Mouse (Mus musculus) liver, adult 2 months (tissue): ENCODE data around the gene Dnah2. TPM values are rescaled to one million over a fixed set of nuclear protein-coding genes. Genes with fewer than 3 reads are reported as not detected.
A peak's percentile ranks its signal among the peaks of the same experiment; 100 is the strongest.
"Not testable (repeated sequence)": the region's sequence is repeated elsewhere in the genome, so short reads cannot be mapped to it uniquely, and the experiment has no call there.

Source experiments
- DNase-seq: peaks from one replicate; pipeline ENCODE4 v3.0.0-alpha.2; 2011; ENCODE audit warnings: low read depth, low spot score; ENCODE audit errors: extremely low read depth
- H3K27ac ChIP-seq: fragments of 200-500 bp; replicated peaks from 2 replicates; pipeline ENCODE4 v1.5.1; 2012; ENCODE audit warnings: low read depth, mild to moderate bottlenecking, control low read depth, inconsistent platforms, low read length; ENCODE audit not compliant: insufficient read depth
- H3K27me3 ChIP-seq: fragments of 200-500 bp; 2 replicates; pipeline ENCODE4 v1.6.1; 2012; ENCODE audit warnings: mild to moderate bottlenecking, moderate library complexity, low read length, inconsistent platforms; ENCODE audit not compliant: control insufficient read depth, insufficient read depth
- H3K36me3 ChIP-seq: fragments of 200-500 bp; 2 replicates; pipeline ENCODE4 v1.6.1; 2012; ENCODE audit warnings: low read length, inconsistent platforms; ENCODE audit not compliant: control insufficient read depth, insufficient read depth
- H3K4me1 ChIP-seq: fragments of 200-500 bp; 2 replicates; pipeline ENCODE4 v1.6.1; 2011; ENCODE audit warnings: low read length; ENCODE audit not compliant: control insufficient read depth, insufficient read depth
- H3K4me3 ChIP-seq: fragments of 200-500 bp; 2 replicates; pipeline ENCODE4 v1.5.1; 2011; ENCODE audit warnings: low read depth, mild to moderate bottlenecking, control low read depth, low read length, moderate library complexity; ENCODE audit not compliant: insufficient read depth
- H3K79me2 ChIP-seq: fragments of 200-500 bp; 2 replicates; pipeline ENCODE4 v1.6.1; 2012; ENCODE audit warnings: inconsistent platforms, mild to moderate bottlenecking, low read length, moderate library complexity; ENCODE audit not compliant: control insufficient read depth, insufficient read depth
- H3K9ac ChIP-seq: fragments of 200-500 bp; 2 replicates; pipeline ENCODE4 v1.6.1; 2012; ENCODE audit warnings: low read depth, mild to moderate bottlenecking, control low read depth, inconsistent platforms, low read length
- CTCF ChIP-seq: fragments of 200-500 bp; IDR thresholded peaks from 2 replicates; pipeline ENCODE4 v1.5.1; 2011; ENCODE audit warnings: low read depth, low read length, control low read depth
- POLR2A ChIP-seq: fragments of 200-500 bp; IDR thresholded peaks from 2 replicates; pipeline ENCODE4 v1.6.1; 2011; ENCODE audit warnings: low read length, control low read depth; ENCODE audit not compliant: insufficient read depth; ENCODE audit errors: extremely low read depth
- WGBS: fragments of 180-500 bp; shearing (Covaris S2); methylation state at CpG from one replicate; pipeline ENCODE4 v1.1.7; 2018; 5-methylcytosine and 5-hydroxymethylcytosine counted together
- polyA plus RNA-seq: library from polyadenylated mRNA; depleted of rRNA; stranded (reverse); fragments of >200 nt; gene quantifications from 2 replicates; pipeline ENCODE4 v1.2.3, GENCODE M21; 2012
- total RNA-seq: library from RNA; depleted of rRNA; stranded (reverse); fragments of >200 nt; gene quantifications from 2 replicates; pipeline ENCODE4 v1.2.3, GENCODE M21; 2014

The Dnah2 gene
- total and polyA plus RNA-seq, 2 experiments = 0.02 to 0.09 TPM

DNA sequence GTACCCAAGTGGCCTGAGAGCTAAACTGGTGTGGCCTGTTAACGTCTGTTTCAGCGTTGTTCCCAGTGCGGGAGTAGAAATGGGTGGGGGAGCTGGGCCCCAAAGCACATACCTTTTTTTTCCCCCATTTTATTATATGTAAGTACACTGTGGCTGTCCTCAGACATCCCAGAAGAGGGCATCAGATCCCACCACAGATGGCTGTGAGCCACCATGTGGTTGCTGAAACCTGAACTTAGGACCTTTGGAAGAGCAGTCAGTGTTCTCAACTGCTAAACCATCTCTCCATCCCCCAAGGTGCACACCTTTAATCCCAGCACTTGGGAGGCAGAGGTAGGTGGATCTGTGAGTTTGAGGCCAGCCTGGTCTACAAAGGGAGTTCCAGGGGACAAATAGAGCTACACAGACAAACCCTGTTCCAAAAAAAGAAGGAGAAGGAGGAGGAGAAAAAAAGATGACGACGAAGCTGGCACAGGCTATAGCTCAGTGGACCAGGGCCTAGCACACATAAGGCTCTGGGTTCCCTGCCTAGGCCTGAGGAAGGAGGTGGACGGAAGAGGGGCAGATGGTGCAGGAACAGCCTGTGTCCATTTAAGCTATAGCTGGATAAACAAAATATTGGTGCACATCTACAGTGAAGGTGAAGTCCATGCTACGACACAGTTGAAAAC, 16.3 kb downstream of the Dnah2 start:
- DNase-seq = no peak
- H3K9ac ChIP-seq = no peak overlapping the region
- H3K4me1 ChIP-seq = no peaks in the 10 kb centered on the region
- H3K27me3 ChIP-seq = no peaks in the 10 kb centered on the region
- H3K4me3 ChIP-seq = no peak overlapping the region
- no peak for TF ChIP-seq CTCF
- TF ChIP-seq POLR2A = no peak
- 86% methylated on average over 7 of the region's 7 CpGs for WGBS
- H3K36me3 ChIP-seq = no peaks in the 10 kb centered on the region
- no peaks in the 10 kb centered on the region for H3K79me2 ChIP-seq
- no peak overlapping the region for H3K27ac ChIP-seq

DNA sequence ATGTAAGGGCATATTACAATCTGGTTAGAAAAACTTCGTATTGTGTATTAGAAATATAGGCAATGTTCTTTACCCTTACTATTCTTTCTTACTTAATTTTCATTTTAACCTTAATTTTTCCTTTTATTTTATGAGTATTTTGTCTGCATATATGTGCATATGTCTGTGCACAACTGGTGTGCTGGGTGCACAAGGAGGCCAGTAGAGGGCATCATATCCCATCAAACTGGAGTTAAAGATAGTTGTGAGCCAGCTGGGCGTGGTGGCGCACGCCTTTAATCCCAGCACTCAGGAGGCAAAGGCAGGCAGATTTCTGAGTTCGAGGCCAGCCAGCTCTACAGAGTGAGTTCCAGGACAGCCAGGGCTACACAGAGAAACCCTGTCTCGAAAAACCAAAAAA, 18.2 kb downstream of the Dnah2 start:
- not testable (repeated sequence) for H3K4me3 ChIP-seq, H3K27ac ChIP-seq, H3K4me1 ChIP-seq, H3K27me3 ChIP-seq, DNase-seq, H3K9ac ChIP-seq, H3K79me2 ChIP-seq, H3K36me3 ChIP-seq
- peak; percentile 39 for TF ChIP-seq CTCF
- 92% methylated on average over 6 of the region's 6 CpGs for WGBS

DNA sequence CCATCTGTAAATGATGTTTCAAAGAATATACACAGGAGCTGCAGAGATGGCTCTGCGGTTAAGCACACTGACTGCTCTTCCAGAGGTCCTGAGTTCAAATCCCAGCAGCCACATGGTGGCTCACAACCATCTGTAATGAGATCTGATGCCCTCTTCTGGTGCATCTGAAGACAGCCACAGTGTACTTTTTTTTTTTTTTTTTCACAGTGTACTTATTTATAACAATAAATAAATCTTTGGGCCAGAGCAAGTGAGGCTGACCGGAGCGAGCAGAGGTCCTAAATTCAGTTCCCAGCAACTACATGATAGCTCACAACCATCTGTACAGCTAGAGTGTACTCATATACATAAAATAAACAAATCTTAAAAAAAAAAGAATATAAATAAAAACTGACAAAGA, 18.6 kb downstream of the Dnah2 start:
- H3K79me2 ChIP-seq, H3K4me3 ChIP-seq, H3K27ac ChIP-seq, DNase-seq, H3K9ac ChIP-seq, H3K36me3 ChIP-seq, H3K27me3 ChIP-seq, H3K4me1 ChIP-seq: not testable (repeated sequence)
- 93% methylated on average over 3 of the region's 3 CpGs for WGBS

DNA sequence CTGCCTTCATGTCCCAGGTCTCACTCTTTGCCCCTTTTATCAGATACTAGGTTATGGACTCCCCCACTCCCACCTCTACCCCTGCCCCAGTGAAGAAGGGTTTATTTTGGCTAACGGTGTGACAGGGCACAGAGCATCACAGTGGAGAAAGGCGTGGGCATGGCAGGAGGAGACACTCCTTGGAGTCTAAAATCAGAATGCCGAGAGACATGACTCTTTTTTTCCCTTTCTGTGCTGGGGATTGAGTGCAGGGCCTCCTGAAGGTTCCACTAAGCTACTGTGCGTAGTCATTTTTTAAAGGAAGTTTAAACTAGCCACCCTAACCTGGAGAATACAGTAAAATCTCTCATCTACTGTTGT, 20.9 kb downstream of the Dnah2 start:
- no peaks in the 10 kb centered on the region for H3K4me1 ChIP-seq
- H3K27ac ChIP-seq = no peak overlapping the region
- WGBS = 86% methylated on average over 4 of the region's 4 CpGs
- peaks cover 8% of the 10 kb centered on the region; the same call in 1 of the 2 replicates for H3K27me3 ChIP-seq
- DNase-seq = no peak
- H3K4me3 ChIP-seq = no peak overlapping the region
- no peak for TF ChIP-seq POLR2A
- TF ChIP-seq CTCF = no peak
- no peaks in the 10 kb centered on the region for H3K36me3 ChIP-seq
- H3K9ac ChIP-seq = no peak overlapping the region
- H3K79me2 ChIP-seq = no peaks in the 10 kb centered on the region

DNA sequence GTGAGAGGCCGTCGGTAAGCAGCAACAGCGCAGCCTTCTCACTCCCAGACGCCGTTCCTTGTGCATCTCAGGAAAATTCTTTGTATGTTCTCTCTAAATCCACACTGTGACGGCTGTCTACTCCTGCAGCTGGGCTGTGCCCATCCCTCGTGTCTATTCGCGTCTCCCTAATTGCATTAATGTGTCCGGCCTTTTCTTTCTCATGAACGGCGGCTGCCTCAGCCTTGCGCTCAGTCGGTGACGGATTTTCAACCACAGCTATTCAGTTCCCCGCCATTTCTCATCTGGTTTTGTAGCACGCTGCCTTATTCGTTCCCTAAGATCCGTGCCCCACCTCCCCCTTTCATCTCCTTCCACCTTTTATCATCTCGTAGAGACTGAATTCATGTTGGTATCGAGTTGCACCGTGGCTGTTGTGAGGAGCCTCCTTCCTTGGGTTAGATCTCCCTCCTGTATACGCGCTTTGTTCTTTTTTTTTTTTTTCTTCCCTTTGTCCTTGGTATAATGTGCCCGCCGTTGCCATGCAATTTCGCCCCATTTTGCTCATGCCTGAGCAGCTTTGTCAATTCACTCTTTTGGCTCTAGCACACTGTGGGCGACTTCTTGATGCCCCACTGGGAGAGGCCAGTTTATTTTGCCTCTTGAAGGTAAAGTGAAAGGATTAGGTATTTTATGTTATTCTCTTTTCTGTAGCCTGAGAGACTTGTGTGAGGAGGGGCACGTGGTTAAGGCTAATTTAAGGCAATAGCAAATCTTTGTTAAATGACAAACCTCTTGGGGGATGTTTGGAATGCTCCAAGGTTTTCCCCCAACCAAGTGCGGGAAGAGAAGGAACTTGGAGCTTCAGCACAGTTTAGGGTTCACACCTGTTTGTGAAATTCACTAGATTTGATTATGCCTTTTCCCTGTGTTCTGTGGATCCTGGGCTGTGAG, 21.5 kb downstream of the Dnah2 start:
- DNase-seq = no peak
- no peaks in the 10 kb centered on the region for H3K4me1 ChIP-seq
- no peak overlapping the region for H3K9ac ChIP-seq
- WGBS = 38% methylated on average over 30 of the region's 30 CpGs
- no peaks in the 10 kb centered on the region for H3K36me3 ChIP-seq
- H3K27me3 ChIP-seq = peaks cover 8% of the 10 kb centered on the region; the same call in 1 of the 2 replicates
- no peak for TF ChIP-seq CTCF
- no peak overlapping the region for H3K27ac ChIP-seq
- H3K4me3 ChIP-seq = no peak overlapping the region
- H3K79me2 ChIP-seq = no peaks in the 10 kb centered on the region

DNA sequence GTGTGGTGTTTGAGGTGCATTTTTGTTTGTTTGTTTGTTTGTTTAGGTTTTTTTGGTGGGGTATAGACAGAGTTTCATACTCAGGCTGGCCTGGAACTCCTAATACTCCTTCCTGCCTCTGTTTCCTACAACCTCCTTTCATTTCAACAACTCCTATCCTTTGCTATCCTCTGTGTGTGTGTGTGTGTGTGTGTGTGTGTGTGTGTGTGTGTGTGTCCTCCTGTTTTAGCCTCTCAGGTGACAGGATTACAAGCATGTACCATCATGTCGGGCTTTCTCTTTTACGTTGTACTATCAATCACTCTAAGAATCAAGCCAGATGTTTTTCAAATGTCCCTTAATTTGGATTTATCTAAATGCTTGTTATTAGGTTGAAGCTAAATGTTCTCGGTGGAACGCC, 22.3 kb downstream of the Dnah2 start:
- Histone ChIP-seq H3K36me3 (no peaks in the 10 kb centered on the region), H3K27me3 (peaks cover 8% of the 10 kb centered on the region; the same call in 1 of the 2 replicates), H3K79me2 (no peaks in the 10 kb centered on the region), H3K9ac (no peak overlapping the region), H3K27ac (no peak overlapping the region), H3K4me3 (no peak overlapping the region), H3K4me1 (no peaks in the 10 kb centered on the region)
- WGBS = 87% methylated on average over 4 of the region's 4 CpGs
- DNase-seq = no peak
- TF ChIP-seq CTCF (no peak), POLR2A (no peak)
